Mouse (Mus musculus) lung, postnatal 0 days (tissue): ENCODE measurements around the gene Gipc2. TPM values are rescaled to one million over a fixed set of nuclear protein-coding genes. Genes with fewer than 3 reads are reported as not detected.

Experiments used
- ATAC-seq: fragments of 200-750 bp; cut with Nextera tagmentation; 2 replicates; pipeline ENCODE4 v1.8.0; 2017; ENCODE audit warnings: moderate library complexity
- DNase-seq: peaks from one replicate; pipeline ENCODE4 v3.0.0-alpha.2; 2016; ENCODE audit warnings: low spot score
- H3K27ac ChIP-seq: fragments of 300-500 bp; sonication (generic); 2 replicates; pipeline ENCODE4 v1.5.1; 2014; ENCODE audit warnings: antibody characterized with exemption, mild to moderate bottlenecking, low read length, mixed read lengths
- H3K27me3 ChIP-seq: fragments of 300-500 bp; sonication (generic); replicated peaks from 2 replicates; pipeline ENCODE4 v1.6.1; 2014; ENCODE audit warnings: low read length, mixed read lengths; ENCODE audit not compliant: insufficient read depth
- H3K36me3 ChIP-seq: fragments of 300-500 bp; sonication (generic); 2 replicates; pipeline ENCODE4 v1.6.1; 2014; ENCODE audit warnings: low read length, mixed read lengths; ENCODE audit not compliant: insufficient read depth
- H3K4me1 ChIP-seq: fragments of 300-500 bp; sonication (generic); 2 replicates; pipeline ENCODE4 v1.6.1; 2014; ENCODE audit warnings: antibody characterized with exemption, low read depth, low read length, mixed read lengths; ENCODE audit not compliant: insufficient read depth
- H3K4me2 ChIP-seq: fragments of 300-500 bp; sonication (generic); replicated peaks from 2 replicates; pipeline ENCODE4 v1.6.1; 2014; ENCODE audit warnings: low read depth, mild to moderate bottlenecking, low read length, moderate library complexity, mixed read lengths
- H3K4me3 ChIP-seq: fragments of 300-500 bp; sonication (generic); 2 replicates; pipeline ENCODE4 v1.5.1; 2014; ENCODE audit warnings: low read depth, low read length
- H3K9ac ChIP-seq: fragments of 300-500 bp; sonication (generic); replicated peaks from 2 replicates; pipeline ENCODE4 v1.6.1; 2014; ENCODE audit warnings: low read depth, mild to moderate bottlenecking
- H3K9me3 ChIP-seq: fragments of 300-500 bp; sonication (generic); 2 replicates; pipeline ENCODE4 v1.6.1; 2016; ENCODE audit warnings: low read length, mixed read lengths
- CTCF ChIP-seq: IDR thresholded peaks from 2 replicates; pipeline ENCODE4 v1.5.1; 2016; ENCODE audit warnings: antibody characterized with exemption, mild to moderate bottlenecking
- EP300 ChIP-seq: IDR thresholded peaks from 2 replicates; pipeline ENCODE4 v1.6.1; 2016; ENCODE audit warnings: antibody characterized with exemption, mild to moderate bottlenecking, control low read depth
- WGBS: fragments of 180-500 bp; shearing (Covaris S2); extraction: QIAGEN DNeasy Blood & Tissue Kit; methylation state at CpG from one replicate; pipeline ENCODE4 v1.1.7; 2014; 5-methylcytosine and 5-hydroxymethylcytosine counted together
- polyA plus RNA-seq: library from polyadenylated mRNA; unstranded; fragments of >200 nt; fragmentation: Nextera tagmentation; extraction: Ambion mirVana; gene quantifications from 2 replicates; pipeline ENCODE4 v1.2.1, GENCODE M21; 2015

Gene Gipc2
- polyA plus RNA-seq, 1 experiment from 2014 or later = 86.3 TPM

- Histone ChIP-seq H3K4me3 (no peak overlapping the region), H3K9me3 (no peaks in the 10 kb centered on the region), H3K4me1 (peaks cover 23% of the 10 kb centered on the region), H3K36me3 (no peaks in the 10 kb centered on the region), H3K9ac (no peak overlapping the region), H3K27me3 (no peaks in the 10 kb centered on the region), H3K27ac (no peak overlapping the region), H3K4me2 (no peak overlapping the region)
- DNase-seq (no peak), ATAC-seq (no peak)
- TF ChIP-seq CTCF = no peak
- no peak for TF ChIP-seq EP300
- WGBS = 95% methylated on average over 3 of the region's 3 CpGs
Observed at GRCm38 (mm10) chr3:152117941-152118340, 48.1 kb downstream of the Gipc2 start.

GRCm38 (mm10) chr3:152116140-152116539, 49.9 kb downstream of the Gipc2 start:
- ATAC-seq = peak; percentile 60
- DNase-seq = peak; percentile 84
- WGBS = 43% methylated on average over 3 of the region's 3 CpGs

DNA sequence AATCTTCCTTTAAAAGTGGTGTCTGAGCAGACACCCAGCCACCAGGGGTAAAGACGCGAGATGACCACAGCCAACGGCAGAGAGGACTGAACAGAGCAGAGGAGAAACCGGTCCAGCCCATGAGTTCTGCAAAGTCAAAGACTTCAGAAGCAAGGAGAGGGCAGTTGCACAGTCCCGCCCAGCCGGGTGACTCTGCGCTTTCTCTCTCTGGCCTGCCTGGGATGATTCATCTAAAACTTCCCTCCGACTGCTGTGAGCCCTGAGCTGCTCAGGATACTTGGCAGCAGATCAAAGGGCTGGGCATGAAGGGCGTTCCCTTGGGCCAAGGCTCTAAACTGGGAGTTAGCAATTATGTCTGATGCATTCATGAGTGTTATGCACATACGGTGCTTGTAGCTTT, 51.2 kb downstream of the Gipc2 start:
- Histone ChIP-seq H3K9ac (no peak overlapping the region), H3K36me3 (no peaks in the 10 kb centered on the region), H3K27ac (peak overlapping the region; percentile 22), H3K4me2 (0 out of 2 replicates have a peak overlapping the region, but pooled peaks have one; percentile 17), H3K9me3 (no peaks in the 10 kb centered on the region), H3K4me3 (no peak overlapping the region), H3K4me1 (peaks cover 10% of the 10 kb centered on the region; the same call in 1 of the 2 replicates), H3K27me3 (no peaks in the 10 kb centered on the region)
- ATAC-seq (peak; percentile 95), DNase-seq (peak; percentile 98)
- TF ChIP-seq EP300 (peak; percentile 92), CTCF (no peak; the same call in 1 of the 2 replicates)
- WGBS = 2% methylated on average over 10 of the region's 10 CpGs

More at GRCm38 (mm10) chr3:152116140-152116539, 49.9 kb downstream of the Gipc2 start:
- H3K36me3 ChIP-seq = no peaks in the 10 kb centered on the region
- no peak overlapping the region for H3K4me2 ChIP-seq
- peak overlapping the region; percentile 66 for H3K27ac ChIP-seq
- H3K9me3 ChIP-seq = no peaks in the 10 kb centered on the region
- peaks cover 15% of the 10 kb centered on the region for H3K4me1 ChIP-seq
- no peak for TF ChIP-seq CTCF
- peak; percentile 91 for TF ChIP-seq EP300
- H3K4me3 ChIP-seq = no peak overlapping the region
- no peaks in the 10 kb centered on the region for H3K27me3 ChIP-seq
- H3K9ac ChIP-seq = no peak overlapping the region

- ATAC-seq = no peak
- no peaks in the 10 kb centered on the region for H3K9me3 ChIP-seq
- H3K36me3 ChIP-seq = no peaks in the 10 kb centered on the region
- H3K9ac ChIP-seq = no peak overlapping the region
- WGBS = 46% methylated on average over 4 of the region's 4 CpGs
- H3K27ac ChIP-seq = peak overlapping the region; percentile 22
- H3K4me3 ChIP-seq = no peak overlapping the region
- TF ChIP-seq CTCF (no peak), EP300 (no peak)
- no peak for DNase-seq
- H3K4me2 ChIP-seq = no peak overlapping the region
- H3K4me1 ChIP-seq = peaks cover 10% of the 10 kb centered on the region; the same call in 1 of the 2 replicates
- H3K27me3 ChIP-seq = no peaks in the 10 kb centered on the region
Observed at GRCm38 (mm10) chr3:152114222-152114621, 51.8 kb downstream of the Gipc2 start.

- Histone ChIP-seq H3K27ac (no peak overlapping the region), H3K27me3 (no peaks in the 10 kb centered on the region), H3K4me3 (no peak overlapping the region), H3K4me2 (no peak overlapping the region), H3K9ac (no peak overlapping the region), H3K9me3 (no peaks in the 10 kb centered on the region), H3K4me1 (peaks cover 10% of the 10 kb centered on the region; the same call in 1 of the 2 replicates), H3K36me3 (no peaks in the 10 kb centered on the region)
- TF ChIP-seq CTCF (no peak), EP300 (no peak)
- DNase-seq = no peak
- 83% methylated on average over 7 of the region's 7 CpGs for WGBS
- ATAC-seq = no peak
Observed at GRCm38 (mm10) chr3:152113496-152113895, 52.5 kb downstream of the Gipc2 start.

DNA sequence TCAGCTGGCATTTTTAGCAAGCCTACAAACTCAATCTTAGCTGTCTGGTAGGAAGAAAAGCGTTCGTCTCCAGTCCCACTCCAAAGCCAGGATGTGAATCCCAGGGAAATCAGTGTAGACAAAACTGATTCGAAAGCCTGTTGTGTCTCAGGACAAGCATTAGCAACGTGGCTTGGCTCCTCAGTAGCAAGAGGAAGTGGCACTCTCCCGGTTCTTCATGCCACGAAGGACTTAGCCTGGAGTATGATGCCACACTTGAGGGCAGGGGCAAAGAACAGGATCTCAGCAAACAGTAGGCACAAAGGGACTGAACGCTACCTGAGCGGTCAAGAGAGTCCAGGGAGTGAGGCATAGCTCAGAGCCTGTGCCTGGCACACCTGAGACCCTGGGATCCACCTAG, 53.4 kb downstream of the Gipc2 start:
- no peak for DNase-seq
- Histone ChIP-seq H3K9me3 (no peaks in the 10 kb centered on the region), H3K4me1 (peaks cover 11% of the 10 kb centered on the region; the same call in 1 of the 2 replicates), H3K9ac (no peak overlapping the region), H3K36me3 (no peaks in the 10 kb centered on the region), H3K4me3 (no peak overlapping the region), H3K27me3 (no peaks in the 10 kb centered on the region), H3K4me2 (no peak overlapping the region), H3K27ac (no peak overlapping the region)
- ATAC-seq = no peak
- TF ChIP-seq CTCF = no peak
- no peak for TF ChIP-seq EP300
- 68% methylated on average over 8 of the region's 8 CpGs for WGBS

GRCm38 (mm10) chr3:152111482-152111881, 54.5 kb downstream of the Gipc2 start:
- Histone ChIP-seq H3K4me1 (peaks cover 13% of the 10 kb centered on the region; the same call in 1 of the 2 replicates), H3K4me2 (no peak overlapping the region), H3K9me3 (no peaks in the 10 kb centered on the region), H3K4me3 (no peak overlapping the region), H3K27me3 (no peaks in the 10 kb centered on the region), H3K27ac (no peak overlapping the region), H3K36me3 (no peaks in the 10 kb centered on the region), H3K9ac (no peak overlapping the region)
- no peak for ATAC-seq
- TF ChIP-seq CTCF = no peak
- no peak for TF ChIP-seq EP300
- DNase-seq = no peak
- WGBS = 59% methylated on average over 4 of the region's 4 CpGs
